Mouse (Mus musculus) limb, embryonic 12.5 days (tissue): Measurements from ENCODE around the gene Dennd4c. TPM values are rescaled to one million over a fixed set of nuclear protein-coding genes. Genes with fewer than 3 reads are reported as not detected.
A peak's percentile ranks its signal among the peaks of the same experiment; 100 is the strongest.

Experiments
- ATAC-seq: fragments of 200-750 bp; cut with Nextera tagmentation; 2 replicates; pipeline ENCODE4 v1.8.0; 2017; ENCODE audit warnings: low read depth, moderate TSS enrichment; ENCODE audit not compliant: insufficient number of reproducible peaks, insufficient read depth, low FRiP score, low TSS enrichment
- H3K27ac ChIP-seq: fragments of 300-500 bp; sonication (generic); 2 replicates; pipeline ENCODE4 v1.5.1; 2016; ENCODE audit warnings: mild to moderate bottlenecking, moderate library complexity
- H3K27me3 ChIP-seq: fragments of 300-500 bp; sonication (generic); 2 replicates; pipeline ENCODE4 v1.6.1; 2016; ENCODE audit warnings: mild to moderate bottlenecking, moderate library complexity
- H3K36me3 ChIP-seq: fragments of 300-500 bp; sonication (generic); 2 replicates; pipeline ENCODE4 v1.6.1; 2016; ENCODE audit warnings: mild to moderate bottlenecking, moderate library complexity
- H3K4me1 ChIP-seq: fragments of 300-500 bp; sonication (generic); replicated peaks from 2 replicates; pipeline ENCODE4 v1.6.1; 2016
- H3K4me2 ChIP-seq: fragments of 300-500 bp; sonication (generic); 2 replicates; pipeline ENCODE4 v1.6.1; 2016; ENCODE audit warnings: mild to moderate bottlenecking, moderate library complexity
- H3K4me3 ChIP-seq: fragments of 300-500 bp; sonication (generic); replicated peaks from 2 replicates; pipeline ENCODE4 v1.5.1; 2016; ENCODE audit warnings: mild to moderate bottlenecking
- H3K9ac ChIP-seq: fragments of 300-500 bp; sonication (generic); replicated peaks from 2 replicates; pipeline ENCODE4 v1.6.1; 2016; ENCODE audit warnings: mild to moderate bottlenecking, moderate library complexity
- H3K9me3 ChIP-seq: fragments of 300-500 bp; sonication (generic); 2 replicates; pipeline ENCODE4 v1.6.1; 2016; ENCODE audit warnings: mild to moderate bottlenecking, moderate library complexity
- WGBS: fragments of 180-500 bp; shearing (Covaris S2); methylation state at CpG from one replicate; pipeline ENCODE4 v1.1.7; 2016; 5-methylcytosine and 5-hydroxymethylcytosine counted together
- polyA plus RNA-seq: library from polyadenylated mRNA; unstranded; fragments of >200 nt; fragmentation: Nextera tagmentation; extraction: Ambion mirVana; gene quantifications from 2 replicates; pipeline ENCODE4 v1.2.1, GENCODE M21; 2016

The Dennd4c gene
- polyA plus RNA-seq, 1 experiment from 2014 or later, result 9.3 TPM

DNA sequence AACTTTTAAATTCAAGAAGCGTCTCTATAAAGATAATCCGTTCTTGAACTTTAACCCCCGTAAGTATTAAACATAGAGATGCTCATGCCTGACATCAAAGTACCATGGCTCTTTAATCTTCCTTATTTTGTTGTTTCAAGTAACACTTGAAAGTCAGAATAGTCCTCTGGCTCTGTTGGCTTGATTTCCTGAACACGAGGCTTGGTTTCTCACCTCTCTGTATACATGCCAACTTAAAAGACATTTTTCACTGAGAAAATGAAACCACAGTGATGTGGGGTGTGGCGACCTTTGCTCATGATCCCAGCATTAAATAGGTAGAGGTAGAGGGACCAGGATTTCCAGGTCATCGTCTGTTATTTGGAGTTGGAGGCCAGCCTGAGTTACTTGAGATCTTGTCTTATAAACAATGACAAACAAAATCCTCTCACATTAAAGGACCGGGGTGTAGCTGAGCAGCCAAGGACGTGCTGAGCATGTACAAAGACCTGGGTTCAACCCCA lies 26.4 kb upstream of the Dennd4c start:
- 62% methylated on average over 8 of the region's 8 CpGs for WGBS
- H3K36me3 ChIP-seq, result no peaks in the 10 kb centered on the region

DNA sequence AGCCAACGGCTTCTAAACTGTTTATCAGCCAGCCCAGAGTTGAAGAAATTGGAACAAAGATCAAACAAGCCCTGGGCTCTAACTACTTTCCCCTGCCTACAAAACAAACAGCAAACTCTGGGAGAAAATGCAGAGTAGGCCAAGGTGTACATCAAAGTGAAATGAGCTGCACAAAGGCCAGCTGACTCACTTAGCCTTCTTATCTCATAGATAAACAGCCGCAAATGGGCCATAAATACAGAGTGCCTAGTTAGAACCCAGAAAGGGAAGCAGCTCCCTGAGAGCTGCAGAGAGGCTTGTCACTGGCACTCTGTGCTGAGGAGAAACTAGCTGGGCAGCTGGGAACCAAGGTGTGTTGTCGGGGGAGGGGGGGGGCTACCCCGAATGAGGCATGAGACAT lies 23.2 kb upstream of the Dennd4c start:
- no peaks in the 10 kb centered on the region for H3K4me1 ChIP-seq
- H3K27me3 ChIP-seq, result no peaks in the 10 kb centered on the region
- H3K9me3 ChIP-seq, result no peaks in the 10 kb centered on the region
- ATAC-seq, result no peak
- no peak overlapping the region for H3K4me2 ChIP-seq
- H3K4me3 ChIP-seq, result no peak overlapping the region
- H3K27ac ChIP-seq, result no peak overlapping the region
- H3K9ac ChIP-seq, result no peak overlapping the region
- H3K36me3 ChIP-seq, result no peaks in the 10 kb centered on the region
- WGBS, result 13% methylated on average over 4 of the region's 4 CpGs

More for the DNA sequence above, 26.4 kb upstream of the Dennd4c start:
- Histone ChIP-seq H3K4me3 (no peak overlapping the region), H3K27ac (no peak overlapping the region), H3K9me3 (no peaks in the 10 kb centered on the region), H3K4me1 (no peaks in the 10 kb centered on the region), H3K27me3 (no peaks in the 10 kb centered on the region), H3K9ac (no peak overlapping the region), H3K4me2 (no peak overlapping the region)
- ATAC-seq, result no peak

DNA sequence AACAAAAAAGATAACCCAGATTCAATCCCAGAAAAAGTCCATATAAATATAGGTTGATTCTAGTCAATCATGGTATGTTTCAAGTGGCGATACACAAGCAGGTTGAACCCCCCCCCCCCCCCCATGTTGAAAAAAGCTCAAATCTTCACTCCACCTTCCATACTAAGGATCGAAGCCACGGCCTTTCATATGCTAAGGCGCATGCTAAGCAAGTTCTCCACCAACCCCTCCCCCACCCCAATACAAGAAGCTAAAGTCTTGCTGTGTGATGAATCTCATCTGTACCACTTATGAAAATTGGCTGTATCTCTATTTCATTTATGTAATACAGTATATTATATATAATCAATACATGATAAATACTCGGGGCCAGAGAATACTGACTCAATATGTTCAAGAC lies 22.2 kb upstream of the Dennd4c start:
- 94% methylated on average over 5 of the region's 5 CpGs for WGBS
- H3K9me3 ChIP-seq, result no peaks in the 10 kb centered on the region
- no peak overlapping the region for H3K27ac ChIP-seq
- ATAC-seq, result no peak
- no peak overlapping the region for H3K4me2 ChIP-seq
- H3K9ac ChIP-seq, result no peak overlapping the region
- H3K4me3 ChIP-seq, result no peak overlapping the region
- H3K4me1 ChIP-seq, result no peaks in the 10 kb centered on the region
- no peaks in the 10 kb centered on the region for H3K27me3 ChIP-seq
- no peaks in the 10 kb centered on the region for H3K36me3 ChIP-seq

DNA sequence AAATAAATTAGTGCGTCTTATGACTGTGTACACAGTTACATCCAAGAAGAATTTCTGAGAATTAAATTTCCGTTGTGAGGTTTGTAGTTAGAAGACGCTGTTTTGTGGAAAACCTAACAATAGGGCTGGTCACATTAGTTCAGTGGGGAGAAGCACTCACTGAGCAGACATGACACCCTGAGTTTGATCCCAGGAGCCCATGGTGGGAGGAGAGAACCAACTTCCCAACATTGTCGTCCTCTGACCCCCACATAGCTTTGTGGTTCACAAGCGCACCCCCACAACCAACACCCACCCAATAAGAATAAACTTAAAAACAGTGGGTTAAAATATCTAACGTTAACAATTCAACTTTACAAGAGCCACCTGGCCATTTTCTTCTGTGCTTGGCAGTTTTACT lies 18.5 kb upstream of the Dennd4c start:
- H3K4me1 ChIP-seq, result no peaks in the 10 kb centered on the region
- H3K4me3 ChIP-seq, result no peak overlapping the region
- no peaks in the 10 kb centered on the region for H3K9me3 ChIP-seq
- no peaks in the 10 kb centered on the region for H3K36me3 ChIP-seq
- no peak for ATAC-seq
- WGBS, result 70% methylated on average over 6 of the region's 6 CpGs
- H3K27ac ChIP-seq, result no peak overlapping the region
- H3K9ac ChIP-seq, result no peak overlapping the region
- H3K27me3 ChIP-seq, result no peaks in the 10 kb centered on the region
- H3K4me2 ChIP-seq, result no peak overlapping the region

DNA sequence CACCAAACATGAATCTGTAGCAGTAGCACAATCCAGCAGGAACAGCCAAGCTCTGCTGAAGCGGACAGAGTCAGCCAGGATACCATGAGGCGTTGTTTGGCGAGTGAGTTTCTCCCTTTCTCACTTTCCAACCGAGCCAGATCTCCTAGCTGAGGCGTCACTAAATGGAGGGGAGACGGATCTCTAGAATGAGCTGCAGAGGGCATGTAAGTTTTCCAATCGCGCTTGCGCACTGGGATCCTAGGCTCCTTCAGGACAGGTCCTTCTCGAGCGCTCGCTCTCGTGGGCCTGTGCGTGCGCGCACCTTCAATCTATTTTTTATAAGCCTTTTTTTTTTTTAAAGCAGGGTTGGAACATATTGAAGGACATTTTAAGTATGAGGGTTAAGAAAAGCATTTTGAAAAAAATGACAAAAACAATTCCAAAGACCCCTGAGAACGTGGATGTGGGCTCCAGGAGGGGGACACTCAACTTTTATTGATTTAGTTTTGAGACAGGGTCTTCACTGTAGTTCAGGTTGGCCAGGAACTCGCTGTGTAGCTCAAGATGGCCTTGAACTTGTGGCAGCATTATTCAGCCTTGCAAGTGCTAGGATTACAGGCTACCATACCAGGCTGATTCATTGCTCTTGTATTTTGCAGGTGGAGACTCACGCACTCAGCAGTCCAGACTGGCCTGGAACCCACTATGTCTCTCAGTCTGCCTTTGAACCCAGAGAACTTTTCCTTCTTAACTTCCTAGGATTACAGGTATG lies 14.1 kb upstream of the Dennd4c start:
- Histone ChIP-seq H3K9me3 (no peaks in the 10 kb centered on the region), H3K27ac (no peak overlapping the region), H3K4me3 (no peak overlapping the region), H3K9ac (no peak overlapping the region), H3K4me1 (no peaks in the 10 kb centered on the region), H3K27me3 (no peaks in the 10 kb centered on the region), H3K36me3 (no peaks in the 10 kb centered on the region), H3K4me2 (no peak overlapping the region)
- 89% methylated on average over 19 of the region's 19 CpGs for WGBS
- ATAC-seq, result no peak

DNA sequence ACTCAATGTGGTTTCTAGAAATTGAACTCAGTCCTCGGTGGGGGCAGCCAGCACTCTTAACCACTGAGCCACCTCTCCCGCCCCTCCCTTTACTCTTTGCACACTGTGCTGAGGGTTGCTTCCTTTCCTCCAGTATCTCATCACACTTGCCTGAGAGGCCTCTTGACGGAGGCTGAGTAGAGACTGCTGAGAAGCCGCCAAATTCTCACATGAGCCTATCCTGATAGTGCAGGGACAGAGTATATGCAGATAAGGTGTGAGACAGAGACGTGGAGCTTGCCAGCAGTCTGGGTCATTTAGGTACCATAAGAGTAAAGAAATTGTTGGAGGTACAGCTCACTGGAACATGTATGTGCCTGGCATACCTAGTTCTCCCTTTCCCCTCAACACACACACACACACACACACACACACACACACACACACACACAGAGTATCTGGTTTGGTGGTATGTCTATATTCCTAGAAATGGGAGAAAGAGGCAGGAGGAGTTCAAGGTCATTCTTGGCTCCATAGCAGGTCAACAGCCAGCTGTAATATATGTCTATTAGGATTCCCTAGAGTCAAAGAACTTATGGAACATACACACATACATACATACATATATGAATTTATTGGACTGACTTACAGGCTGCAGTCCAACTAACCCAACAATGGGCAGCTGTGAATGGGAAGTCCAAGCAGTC lies 8.9 kb upstream of the Dennd4c start:
- Histone ChIP-seq H3K4me3 (no peak overlapping the region), H3K27ac (no peak overlapping the region), H3K4me1 (no peaks in the 10 kb centered on the region), H3K36me3 (no peaks in the 10 kb centered on the region), H3K27me3 (no peaks in the 10 kb centered on the region), H3K9me3 (0 out of 2 replicates have a peak, but pooled peaks cover 9% of the 10 kb centered on the region), H3K9ac (no peak overlapping the region), H3K4me2 (no peak overlapping the region)
- WGBS, result 83% methylated on average over 5 of the region's 5 CpGs
- no peak for ATAC-seq

DNA sequence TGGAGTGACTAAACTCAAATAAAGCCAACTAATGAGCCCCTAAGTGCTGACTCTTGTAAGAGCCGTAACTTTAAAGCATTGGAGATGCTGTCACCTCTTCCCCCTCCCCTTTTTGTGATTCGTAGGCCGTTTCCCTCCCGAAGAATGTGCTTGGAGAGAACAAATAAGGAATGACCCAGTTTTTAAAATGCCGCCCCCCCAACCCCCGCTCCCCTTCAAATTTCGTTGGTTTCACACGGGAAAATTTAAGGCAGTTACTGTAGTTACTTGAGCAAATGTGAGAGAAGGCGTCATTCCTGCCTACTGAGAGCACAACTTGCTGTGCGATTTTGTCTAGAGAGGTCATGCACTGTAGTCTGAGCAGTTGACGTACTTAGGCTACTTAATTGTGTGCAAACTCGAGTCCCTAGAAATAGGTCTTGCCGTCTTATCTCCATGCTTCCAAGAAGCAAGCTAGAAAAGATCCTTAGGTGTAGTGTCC lies 1.0 kb downstream of the Dennd4c start:
- 2% methylated on average over 13 of the region's 13 CpGs for WGBS
- Histone ChIP-seq H3K4me2 (peak overlapping the region; percentile 85), H3K36me3 (no peaks in the 10 kb centered on the region), H3K4me3 (peak overlapping the region; percentile 98), H3K9me3 (no peaks in the 10 kb centered on the region), H3K9ac (peak overlapping the region; percentile 95), H3K4me1 (peaks cover 17% of the 10 kb centered on the region), H3K27ac (no peak overlapping the region), H3K27me3 (no peaks in the 10 kb centered on the region; the same call in 1 of the 2 replicates)
- 0 out of 2 replicates have a peak, but pooled peaks have one; percentile 20 for ATAC-seq

DNA sequence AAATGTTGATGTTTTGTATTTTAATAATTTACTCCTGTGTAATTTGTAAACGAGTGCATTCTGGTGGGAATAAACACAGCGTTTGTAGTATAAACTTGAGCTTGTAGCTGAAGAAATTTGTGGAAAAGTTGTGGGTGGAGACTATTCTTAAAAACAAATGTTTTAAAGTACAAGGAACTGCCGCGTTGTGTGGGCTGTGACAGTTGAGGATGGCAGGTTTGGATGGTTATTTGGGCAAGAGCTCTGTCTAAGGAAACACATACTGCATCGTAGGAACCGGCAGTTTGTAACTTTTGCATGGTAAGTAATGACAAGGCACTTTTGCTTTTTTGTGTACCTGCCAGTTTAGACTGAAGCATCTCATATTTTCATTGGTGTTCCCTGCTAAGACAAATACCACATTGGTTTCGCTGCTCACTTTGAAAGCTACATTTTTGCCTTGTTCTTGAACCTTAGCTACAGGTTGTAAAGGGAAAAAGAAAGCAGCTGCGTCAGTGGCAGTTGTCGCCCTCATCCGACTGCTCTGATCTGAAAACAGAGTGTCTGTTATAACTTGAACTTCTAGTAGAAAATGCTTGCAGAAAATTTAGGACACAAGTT lies 2.1 kb downstream of the Dennd4c start:
- no peaks in the 10 kb centered on the region for H3K36me3 ChIP-seq
- no peak overlapping the region for H3K4me3 ChIP-seq
- H3K4me2 ChIP-seq, result peak overlapping the region; percentile 85
- no peaks in the 10 kb centered on the region for H3K9me3 ChIP-seq
- 79% methylated on average over 10 of the region's 10 CpGs for WGBS
- H3K27me3 ChIP-seq, result no peaks in the 10 kb centered on the region; the same call in 1 of the 2 replicates
- no peak overlapping the region for H3K9ac ChIP-seq
- no peak for ATAC-seq
- peaks cover 17% of the 10 kb centered on the region for H3K4me1 ChIP-seq
- H3K27ac ChIP-seq, result no peak overlapping the region

DNA sequence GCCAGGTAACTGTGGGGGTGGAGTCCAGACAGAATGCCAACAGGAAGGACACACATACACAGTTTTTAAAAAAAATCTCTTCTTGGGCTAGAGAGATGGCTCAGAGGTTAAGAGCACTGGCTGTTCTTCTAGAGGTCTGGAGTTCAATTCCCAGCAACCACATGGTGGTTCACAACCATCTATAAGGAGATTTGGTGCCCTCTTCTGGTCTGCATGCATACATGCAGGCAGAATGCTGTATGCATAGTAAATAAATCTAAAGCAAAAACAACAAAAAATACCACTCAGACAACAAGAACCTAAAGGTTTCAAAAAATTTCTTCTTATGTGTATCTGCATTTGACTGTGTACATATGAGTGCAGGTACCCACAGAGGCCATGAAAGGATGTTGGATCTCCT lies 16.0 kb downstream of the Dennd4c start:
- H3K9ac ChIP-seq, result no peak overlapping the region
- no peak overlapping the region for H3K27ac ChIP-seq
- no peak for ATAC-seq
- no peaks in the 10 kb centered on the region for H3K9me3 ChIP-seq
- H3K4me2 ChIP-seq, result no peak overlapping the region
- no peaks in the 10 kb centered on the region for H3K36me3 ChIP-seq
- no peaks in the 10 kb centered on the region for H3K27me3 ChIP-seq
- no peaks in the 10 kb centered on the region for H3K4me1 ChIP-seq
- no peak overlapping the region for H3K4me3 ChIP-seq

DNA sequence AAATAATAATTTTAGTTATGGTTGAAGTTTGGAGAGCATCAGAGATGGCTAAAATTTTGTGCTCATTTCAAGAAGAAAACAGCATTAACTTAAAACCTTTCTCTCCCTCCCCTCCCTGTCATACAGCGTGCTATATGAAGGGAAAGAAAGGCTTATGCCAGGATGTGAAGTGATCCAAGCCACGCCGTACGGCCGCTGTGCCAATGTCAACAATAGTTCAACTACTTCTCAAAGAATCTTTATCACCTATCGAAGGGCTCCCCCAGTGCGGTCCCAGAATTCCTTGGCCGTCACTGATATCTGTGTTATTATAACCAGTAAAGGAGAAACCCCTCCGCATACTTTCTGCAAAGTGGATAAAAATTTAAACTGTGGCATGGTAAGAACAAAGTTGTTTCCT lies 29.2 kb downstream of the Dennd4c start:
- ATAC-seq, result no peak
- 94% methylated on average over 9 of the region's 9 CpGs for WGBS

DNA sequence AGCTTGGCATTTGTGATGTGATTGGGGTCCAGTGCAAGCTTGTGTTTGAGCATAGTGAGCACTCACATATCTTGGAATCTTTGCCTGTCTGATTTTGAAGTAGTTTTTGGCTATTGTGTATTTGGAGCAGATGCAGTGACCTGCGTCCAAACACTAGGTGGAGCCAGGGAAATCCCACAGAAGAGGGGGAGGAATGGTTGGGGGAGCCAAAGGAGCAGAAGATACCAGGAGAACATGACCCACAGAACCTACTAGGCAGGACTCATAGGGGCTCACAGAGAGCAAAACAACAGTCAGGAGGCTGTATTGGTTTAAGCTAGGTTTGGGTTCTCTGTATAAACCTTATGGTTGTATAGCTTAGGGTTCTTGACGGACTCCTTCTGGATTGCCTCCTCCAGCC lies 62.2 kb downstream of the Dennd4c start:
- ATAC-seq, result no peak

More for the DNA sequence above, 29.2 kb downstream of the Dennd4c start:
- Histone ChIP-seq H3K27ac (no peak overlapping the region), H3K36me3 (peaks cover 39% of the 10 kb centered on the region), H3K9me3 (no peaks in the 10 kb centered on the region), H3K9ac (no peak overlapping the region), H3K4me1 (no peaks in the 10 kb centered on the region), H3K27me3 (no peaks in the 10 kb centered on the region), H3K4me3 (no peak overlapping the region), H3K4me2 (no peak overlapping the region)

More for the DNA sequence above, 62.2 kb downstream of the Dennd4c start:
- whole genome bisulfite sequencing, result 47% methylated on average over 2 of the region's 2 CpGs
- H3K4me2 ChIP-seq, result no peak overlapping the region
- no peaks in the 10 kb centered on the region for H3K27me3 ChIP-seq
- no peak overlapping the region for H3K4me3 ChIP-seq
- H3K27ac ChIP-seq, result no peak overlapping the region
- no peak overlapping the region for H3K9ac ChIP-seq
- H3K4me1 ChIP-seq, result no peaks in the 10 kb centered on the region
- H3K9me3 ChIP-seq, result no peaks in the 10 kb centered on the region
- peaks cover 33% of the 10 kb centered on the region for H3K36me3 ChIP-seq
